Mouse (Mus musculus): Measurements from ENCODE around the gene Plppr4. TPM values are rescaled to one million over a fixed set of nuclear protein-coding genes. Genes with fewer than 3 reads are reported as not detected.

Plppr4 gene
- not detected in 2 replicates for polyA plus RNA-seq (2012; ENCODE audit: insufficient read depth, insufficient read length, missing spikeins)

- no peak within 1 kb of the TSS for H3K27ac ChIP-seq (ENCODE audit: insufficient read depth, low read depth, low read length)
- TF ChIP-seq CTCF (IDR thresholded peaks at IDR 0.05; ENCODE audit: low read depth, low read length), result no peak
- TF ChIP-seq POLR2A (IDR thresholded peaks at IDR 0.05; ENCODE audit: borderline replicate concordance, low read depth, low read length), result no peak
- H3K4me3 ChIP-seq (ENCODE audit: insufficient read depth, low read length), result no peak within 1 kb of the TSS
- no peaks in the 10 kb centered on the region for H3K4me1 ChIP-seq (ENCODE audit: control insufficient read depth, insufficient read depth, low read length)
Observed at GRCm38 (mm10) chr3:117360528-117360927, at the start of gene Plppr4. Plppr4 (minus strand) TSS chr3:117360876.

- Histone ChIP-seq H3K27ac (ENCODE audit: insufficient read depth, low read depth, low read length) (no peak overlapping the region), H3K4me3 (ENCODE audit: insufficient read depth, low read length) (no peak overlapping the region), H3K4me1 (ENCODE audit: control insufficient read depth, insufficient read depth, low read length) (no peaks in the 10 kb centered on the region)
- TF ChIP-seq POLR2A (IDR thresholded peaks at IDR 0.05; ENCODE audit: borderline replicate concordance, low read depth, low read length) (no peak), CTCF (IDR thresholded peaks at IDR 0.05; ENCODE audit: low read depth, low read length) (no peak)
Observed at GRCm38 (mm10) chr3:117405821-117406220, 45.1 kb upstream of the Plppr4 start.

GRCm38 (mm10) chr3:117403740-117404139 is 43.1 kb upstream of the Plppr4 start:
- no peak overlapping the region for H3K27ac ChIP-seq (ENCODE audit: insufficient read depth, low read depth, low read length)
- no peak overlapping the region for H3K4me3 ChIP-seq (ENCODE audit: insufficient read depth, low read length)
- no peak for TF ChIP-seq POLR2A (IDR thresholded peaks at IDR 0.05; ENCODE audit: borderline replicate concordance, low read depth, low read length)
- no peak for TF ChIP-seq CTCF (IDR thresholded peaks at IDR 0.05; ENCODE audit: low read depth, low read length)
- no peaks in the 10 kb centered on the region for H3K4me1 ChIP-seq (ENCODE audit: control insufficient read depth, insufficient read depth, low read length)

GRCm38 (mm10) chr3:117366041-117366440 is 5.4 kb upstream of the Plppr4 start:
- no peaks in the 10 kb centered on the region for H3K4me1 ChIP-seq (ENCODE audit: control insufficient read depth, insufficient read depth, low read length)
- TF ChIP-seq CTCF (IDR thresholded peaks at IDR 0.05; ENCODE audit: low read depth, low read length) (no peak), POLR2A (IDR thresholded peaks at IDR 0.05; ENCODE audit: borderline replicate concordance, low read depth, low read length) (no peak)
- no peak overlapping the region for H3K4me3 ChIP-seq (ENCODE audit: insufficient read depth, low read length)
- H3K27ac ChIP-seq (ENCODE audit: insufficient read depth, low read depth, low read length), result no peak overlapping the region

- no peak for TF ChIP-seq CTCF (IDR thresholded peaks at IDR 0.05; ENCODE audit: low read depth, low read length)
- TF ChIP-seq POLR2A (IDR thresholded peaks at IDR 0.05; ENCODE audit: borderline replicate concordance, low read depth, low read length), result no peak
- Histone ChIP-seq H3K27ac (ENCODE audit: insufficient read depth, low read depth, low read length) (no peak overlapping the region), H3K4me3 (ENCODE audit: insufficient read depth, low read length) (no peak overlapping the region), H3K4me1 (ENCODE audit: control insufficient read depth, insufficient read depth, low read length) (no peaks in the 10 kb centered on the region)
Observed at GRCm38 (mm10) chr3:117359686-117360521, 772 bp downstream of the Plppr4 start.

GRCm38 (mm10) chr3:117358981-117359628 is 1.6 kb downstream of the Plppr4 start:
- no peak for TF ChIP-seq POLR2A (IDR thresholded peaks at IDR 0.05; ENCODE audit: borderline replicate concordance, low read depth, low read length)
- TF ChIP-seq CTCF (IDR thresholded peaks at IDR 0.05; ENCODE audit: low read depth, low read length), result no peak
- H3K27ac ChIP-seq (ENCODE audit: insufficient read depth, low read depth, low read length), result no peak overlapping the region
- no peaks in the 10 kb centered on the region for H3K4me1 ChIP-seq (ENCODE audit: control insufficient read depth, insufficient read depth, low read length)
- no peak overlapping the region for H3K4me3 ChIP-seq (ENCODE audit: insufficient read depth, low read length)

- TF ChIP-seq POLR2A (IDR thresholded peaks at IDR 0.05; ENCODE audit: borderline replicate concordance, low read depth, low read length), result no peak
- TF ChIP-seq CTCF (IDR thresholded peaks at IDR 0.05; ENCODE audit: low read depth, low read length), result no peak
- H3K27ac ChIP-seq (ENCODE audit: insufficient read depth, low read depth, low read length), result no peak overlapping the region
- no peak overlapping the region for H3K4me3 ChIP-seq (ENCODE audit: insufficient read depth, low read length)
- H3K4me1 ChIP-seq (ENCODE audit: control insufficient read depth, insufficient read depth, low read length), result no peaks in the 10 kb centered on the region
Observed at GRCm38 (mm10) chr3:117357367-117357766, 3.3 kb downstream of the Plppr4 start.

- H3K4me3 ChIP-seq (ENCODE audit: insufficient read depth, low read length), result no peak overlapping the region
- H3K4me1 ChIP-seq (ENCODE audit: control insufficient read depth, insufficient read depth, low read length), result no peaks in the 10 kb centered on the region
- no peak overlapping the region for H3K27ac ChIP-seq (ENCODE audit: insufficient read depth, low read depth, low read length)
- TF ChIP-seq POLR2A (IDR thresholded peaks at IDR 0.05; ENCODE audit: borderline replicate concordance, low read depth, low read length), result no peak
- no peak for TF ChIP-seq CTCF (IDR thresholded peaks at IDR 0.05; ENCODE audit: low read depth, low read length)
Observed at GRCm38 (mm10) chr3:117353940-117354339, 6.7 kb downstream of the Plppr4 start.

GRCm38 (mm10) chr3:117346351-117346750 is 14.3 kb downstream of the Plppr4 start:
- H3K4me1 ChIP-seq (ENCODE audit: control insufficient read depth, insufficient read depth, low read length), result no peaks in the 10 kb centered on the region
- H3K4me3 ChIP-seq (ENCODE audit: insufficient read depth, low read length), result no peak overlapping the region
- TF ChIP-seq POLR2A (IDR thresholded peaks at IDR 0.05; ENCODE audit: borderline replicate concordance, low read depth, low read length) (no peak), CTCF (IDR thresholded peaks at IDR 0.05; ENCODE audit: low read depth, low read length) (no peak)

GRCm38 (mm10) chr3:117331502-117331901 is 29.2 kb downstream of the Plppr4 start:
- TF ChIP-seq CTCF (IDR thresholded peaks at IDR 0.05; ENCODE audit: low read depth, low read length), result no peak
- TF ChIP-seq POLR2A (IDR thresholded peaks at IDR 0.05; ENCODE audit: borderline replicate concordance, low read depth, low read length), result no peak
- H3K4me1 ChIP-seq (ENCODE audit: control insufficient read depth, insufficient read depth, low read length), result no peaks in the 10 kb centered on the region
- no peak overlapping the region for H3K27ac ChIP-seq (ENCODE audit: insufficient read depth, low read depth, low read length)
- H3K4me3 ChIP-seq (ENCODE audit: insufficient read depth, low read length), result no peak overlapping the region

More at GRCm38 (mm10) chr3:117346351-117346750, 14.3 kb downstream of the Plppr4 start:
- no peak overlapping the region for H3K27ac ChIP-seq (ENCODE audit: insufficient read depth, low read depth, low read length)

All from bone marrow macrophage, adult 2 months (primary cell).